Mouse (Mus musculus) forebrain, embryonic 12.5 days (tissue): ENCODE data around the gene Drc3. TPM values are rescaled to one million over a fixed set of nuclear protein-coding genes. Genes with fewer than 3 reads are reported as not detected.

Experiments
- ATAC-seq: fragments of 200-750 bp; cut with Nextera tagmentation; 2 replicates; pipeline ENCODE4 v1.8.0; 2017; ENCODE audit warnings: moderate TSS enrichment; ENCODE audit not compliant: low FRiP score
- H3K27ac ChIP-seq: fragments of 300-500 bp; sonication (generic); 2 replicates; pipeline ENCODE4 v1.5.1; 2016; ENCODE audit warnings: mild to moderate bottlenecking
- H3K27me3 ChIP-seq: fragments of 300-500 bp; sonication (generic); 2 replicates; pipeline ENCODE4 v1.6.1; 2016; ENCODE audit warnings: mild to moderate bottlenecking
- H3K36me3 ChIP-seq: fragments of 300-500 bp; sonication (generic); replicated peaks from 2 replicates; pipeline ENCODE4 v1.6.1; 2016; ENCODE audit warnings: mild to moderate bottlenecking
- H3K4me1 ChIP-seq: fragments of 300-500 bp; sonication (generic); 2 replicates; pipeline ENCODE4 v1.6.1; 2016
- H3K4me2 ChIP-seq: fragments of 300-500 bp; sonication (generic); 2 replicates; pipeline ENCODE4 v1.6.1; 2016; ENCODE audit warnings: mild to moderate bottlenecking, moderate library complexity
- H3K4me3 ChIP-seq: fragments of 300-500 bp; sonication (generic); replicated peaks from 2 replicates; pipeline ENCODE4 v1.5.1; 2016; ENCODE audit warnings: mild to moderate bottlenecking
- H3K9ac ChIP-seq: fragments of 300-500 bp; sonication (generic); 2 replicates; pipeline ENCODE4 v1.6.1; 2016; ENCODE audit warnings: mild to moderate bottlenecking
- H3K9me3 ChIP-seq: fragments of 300-500 bp; sonication (generic); 2 replicates; pipeline ENCODE4 v1.6.1; 2016
- WGBS: fragments of 180-500 bp; shearing (Covaris S2); methylation state at CpG from one replicate; pipeline ENCODE4 v1.1.7; 2016; 5-methylcytosine and 5-hydroxymethylcytosine counted together
- polyA plus RNA-seq: library from polyadenylated mRNA; unstranded; fragments of >200 nt; fragmentation: Nextera tagmentation; extraction: Ambion mirVana; gene quantifications from 2 replicates; pipeline ENCODE4 v1.2.1, GENCODE M21; 2016

Gene Drc3
- polyA plus RNA-seq, 1 experiment from 2014 or later: 3.0 TPM

- ATAC-seq: no peak
- no peaks in the 10 kb centered on the region for H3K9me3 ChIP-seq
- no peak overlapping the region for H3K27ac ChIP-seq
- no peak overlapping the region for H3K9ac ChIP-seq
- no peak overlapping the region for H3K4me3 ChIP-seq
- no peak overlapping the region for H3K4me2 ChIP-seq
- WGBS: 92% methylated on average over 4 of the region's 4 CpGs
- no peaks in the 10 kb centered on the region for H3K27me3 ChIP-seq
- no peaks in the 10 kb centered on the region for H3K36me3 ChIP-seq
- H3K4me1 ChIP-seq: no peaks in the 10 kb centered on the region
These were observed 7.3 kb upstream of the Drc3 start for GRCm38 (mm10) chr11:60345868-60346267.

DNA sequence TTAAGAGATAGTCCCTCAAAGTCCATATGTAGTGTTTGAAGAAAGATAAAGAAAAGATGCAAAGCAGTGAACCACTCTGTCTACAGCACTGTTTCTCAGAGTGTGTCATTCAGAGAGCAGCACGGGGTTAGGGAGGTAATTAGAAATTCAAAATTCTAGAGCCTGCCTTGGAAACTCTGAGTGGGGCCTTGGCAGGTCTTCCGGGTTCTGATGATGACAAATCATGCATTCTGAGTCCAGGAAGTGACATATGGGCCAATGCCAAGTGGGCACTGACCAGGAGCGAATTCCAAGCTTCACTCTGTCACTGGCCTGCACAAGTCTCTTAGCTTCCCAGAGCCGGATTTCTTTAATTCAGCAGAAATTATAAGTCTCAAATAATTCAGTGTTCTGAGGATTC, 6.6 kb upstream of the Drc3 start:
- H3K9ac ChIP-seq: no peak overlapping the region
- no peak overlapping the region for H3K4me3 ChIP-seq
- H3K4me1 ChIP-seq: peaks cover 4% of the 10 kb centered on the region
- no peak overlapping the region for H3K27ac ChIP-seq
- H3K36me3 ChIP-seq: no peaks in the 10 kb centered on the region
- H3K27me3 ChIP-seq: no peaks in the 10 kb centered on the region
- no peak overlapping the region for H3K4me2 ChIP-seq
- 78% methylated on average over 4 of the region's 4 CpGs for WGBS
- no peak for ATAC-seq
- no peaks in the 10 kb centered on the region for H3K9me3 ChIP-seq

DNA sequence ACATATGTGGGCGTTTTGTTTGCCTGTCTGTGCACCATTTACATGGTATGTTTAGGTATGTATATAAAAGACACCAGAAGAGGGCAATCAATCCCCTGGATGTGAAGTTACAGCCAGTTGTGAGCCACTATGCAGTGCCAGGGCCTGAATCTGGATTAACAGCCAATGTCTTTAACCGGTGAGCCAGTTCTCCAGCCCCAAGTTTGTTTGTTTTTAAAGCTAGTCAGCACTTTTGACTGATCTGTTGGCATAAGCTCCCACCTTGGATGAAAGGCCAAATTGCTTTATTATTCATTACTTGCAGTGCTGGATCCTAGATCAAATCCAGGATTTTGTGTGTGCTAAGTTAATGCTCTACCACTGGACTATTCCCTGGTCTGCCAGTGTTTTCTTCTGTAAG, 1.7 kb upstream of the Drc3 start:
- Histone ChIP-seq H3K27me3 (no peaks in the 10 kb centered on the region), H3K9me3 (no peaks in the 10 kb centered on the region), H3K4me1 (peaks cover 20% of the 10 kb centered on the region), H3K4me3 (peak overlapping the region; percentile 78; the same call in 1 of the 2 replicates), H3K36me3 (no peaks in the 10 kb centered on the region), H3K9ac (peak overlapping the region; percentile 69; the same call in 1 of the 2 replicates), H3K4me2 (peak overlapping the region; percentile 93), H3K27ac (no peak overlapping the region)
- ATAC-seq: no peak
- WGBS: 59% methylated on average over 2 of the region's 2 CpGs

DNA sequence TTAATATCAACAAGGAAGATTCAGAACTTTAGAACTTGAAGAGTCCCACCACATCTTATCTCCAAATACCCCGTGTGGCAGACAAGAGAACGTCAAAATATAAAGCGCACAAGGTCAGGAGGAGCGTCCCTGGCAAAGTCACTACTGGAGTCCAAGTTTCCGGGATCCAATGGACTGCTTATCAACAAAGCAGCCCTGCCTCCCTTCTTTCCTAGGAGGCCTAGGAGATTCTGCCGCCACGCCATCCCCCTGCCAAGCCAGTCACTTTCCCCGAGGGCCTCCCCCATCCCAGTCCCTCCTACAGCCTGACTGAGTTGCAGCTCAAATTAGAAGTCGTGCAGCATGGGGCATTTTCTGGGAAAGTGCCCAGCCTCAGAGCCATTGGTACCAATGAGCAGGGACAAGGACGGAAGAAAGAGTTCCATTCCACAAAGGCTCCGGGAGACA, 1.2 kb upstream of the Drc3 start:
- Histone ChIP-seq H3K27ac (no peak overlapping the region), H3K4me3 (peak overlapping the region; percentile 78), H3K4me1 (peaks cover 20% of the 10 kb centered on the region), H3K36me3 (no peaks in the 10 kb centered on the region), H3K9me3 (no peaks in the 10 kb centered on the region), H3K27me3 (no peaks in the 10 kb centered on the region), H3K9ac (peak overlapping the region; percentile 69), H3K4me2 (peak overlapping the region; percentile 93)
- no peak for ATAC-seq
- WGBS: 28% methylated on average over 11 of the region's 11 CpGs

DNA sequence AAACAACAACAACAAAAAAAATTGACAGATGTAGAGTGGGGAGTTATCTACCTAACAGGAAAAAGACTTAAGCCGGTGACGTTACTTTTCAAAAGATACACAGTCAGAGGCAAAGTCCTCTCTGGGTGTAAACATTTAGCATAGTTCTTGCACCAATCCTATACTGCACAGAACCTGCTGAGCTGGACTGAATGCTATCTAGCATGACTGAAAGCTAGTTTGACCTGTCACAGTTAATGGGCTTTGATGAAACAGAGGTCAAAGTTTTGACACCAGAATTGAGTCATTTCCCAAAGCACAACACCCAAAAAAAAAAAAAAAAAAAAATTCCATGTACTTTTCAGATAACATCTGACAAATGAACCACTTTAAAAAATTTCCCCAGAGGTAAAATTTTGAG, 2.8 kb downstream of the Drc3 start:
- 88% methylated on average over 2 of the region's 2 CpGs for WGBS
- Histone ChIP-seq H3K27ac (no peak overlapping the region), H3K27me3 (no peaks in the 10 kb centered on the region), H3K9me3 (no peaks in the 10 kb centered on the region), H3K9ac (no peak overlapping the region), H3K4me3 (no peak overlapping the region), H3K36me3 (no peaks in the 10 kb centered on the region), H3K4me2 (no peak overlapping the region), H3K4me1 (peaks cover 20% of the 10 kb centered on the region)
- no peak for ATAC-seq

- Histone ChIP-seq H3K4me2 (no peak overlapping the region), H3K4me1 (peaks cover 11% of the 10 kb centered on the region), H3K27me3 (no peaks in the 10 kb centered on the region), H3K9me3 (no peaks in the 10 kb centered on the region), H3K36me3 (no peaks in the 10 kb centered on the region), H3K27ac (no peak overlapping the region), H3K4me3 (no peak overlapping the region), H3K9ac (no peak overlapping the region)
- WGBS: 33% methylated on average over 1 of the region's 1 CpGs
- ATAC-seq: no peak
These were observed 4.0 kb downstream of the Drc3 start for GRCm38 (mm10) chr11:60357116-60357515.

GRCm38 (mm10) chr11:60358548-60358947, 5.4 kb downstream of the Drc3 start:
- H3K9ac ChIP-seq: no peak overlapping the region
- no peak overlapping the region for H3K27ac ChIP-seq
- H3K27me3 ChIP-seq: no peaks in the 10 kb centered on the region
- no peak for ATAC-seq
- WGBS: 81% methylated on average over 7 of the region's 7 CpGs
- H3K4me1 ChIP-seq: peaks cover 5% of the 10 kb centered on the region; the same call in 1 of the 2 replicates
- no peak overlapping the region for H3K4me3 ChIP-seq
- H3K4me2 ChIP-seq: no peak overlapping the region
- no peaks in the 10 kb centered on the region for H3K36me3 ChIP-seq
- no peaks in the 10 kb centered on the region for H3K9me3 ChIP-seq

DNA sequence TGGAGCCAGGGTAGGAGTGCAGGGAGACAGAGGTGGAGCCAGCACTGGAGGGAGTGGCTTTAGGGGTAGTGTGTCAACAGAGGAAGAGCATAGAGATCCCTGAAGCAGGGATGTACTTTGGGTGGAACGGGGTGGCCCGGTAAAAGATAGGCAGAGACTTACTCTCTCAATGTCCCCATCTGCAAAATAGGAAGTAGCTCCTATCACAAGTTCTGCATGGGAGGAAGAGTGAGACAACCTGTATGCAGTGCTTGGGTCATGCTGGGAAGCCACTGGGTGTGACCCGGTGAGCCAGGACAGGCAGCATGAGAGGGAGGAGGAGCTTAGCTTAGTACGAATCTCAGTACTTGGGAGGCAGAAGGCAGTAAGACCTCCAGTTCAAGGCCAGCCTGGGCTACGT, 6.0 kb downstream of the Drc3 start:
- H3K9me3 ChIP-seq: no peaks in the 10 kb centered on the region
- H3K27me3 ChIP-seq: no peaks in the 10 kb centered on the region
- no peaks in the 10 kb centered on the region for H3K36me3 ChIP-seq
- H3K27ac ChIP-seq: no peak overlapping the region
- H3K4me2 ChIP-seq: no peak overlapping the region
- WGBS: 74% methylated on average over 5 of the region's 5 CpGs
- H3K9ac ChIP-seq: no peak overlapping the region
- no peak for ATAC-seq
- H3K4me1 ChIP-seq: no peaks in the 10 kb centered on the region
- H3K4me3 ChIP-seq: no peak overlapping the region

DNA sequence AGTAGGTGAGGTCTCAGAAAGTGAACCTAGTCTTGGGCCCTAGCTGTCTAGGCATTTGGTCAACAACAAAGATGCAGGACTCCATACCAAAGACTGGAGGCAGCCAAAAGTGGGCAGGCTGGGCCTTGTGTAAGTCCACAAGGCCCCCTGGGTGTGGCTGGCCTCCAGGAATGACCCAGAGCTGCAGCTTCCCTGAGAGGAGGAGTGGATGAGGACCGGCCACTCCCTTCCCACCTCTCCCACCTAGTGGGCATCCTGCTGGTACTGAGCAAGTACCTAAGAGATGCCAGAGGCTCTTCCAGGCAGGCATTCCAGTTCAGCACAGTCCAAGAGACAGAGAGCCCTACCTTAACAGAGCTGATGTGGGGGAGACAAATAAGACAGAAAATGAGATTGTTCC, 6.8 kb downstream of the Drc3 start:
- Histone ChIP-seq H3K4me3 (no peak overlapping the region), H3K27me3 (no peaks in the 10 kb centered on the region), H3K9ac (no peak overlapping the region), H3K27ac (no peak overlapping the region), H3K9me3 (no peaks in the 10 kb centered on the region), H3K4me2 (no peak overlapping the region), H3K36me3 (no peaks in the 10 kb centered on the region), H3K4me1 (no peaks in the 10 kb centered on the region)
- 81% methylated on average over 1 of the region's 1 CpGs for WGBS
- ATAC-seq: no peak

- Histone ChIP-seq H3K27ac (no peak overlapping the region), H3K27me3 (no peaks in the 10 kb centered on the region), H3K9me3 (no peaks in the 10 kb centered on the region), H3K4me2 (no peak overlapping the region), H3K4me3 (no peak overlapping the region), H3K36me3 (no peaks in the 10 kb centered on the region), H3K4me1 (no peaks in the 10 kb centered on the region), H3K9ac (no peak overlapping the region)
- WGBS: 81% methylated on average over 5 of the region's 5 CpGs
- ATAC-seq: no peak
These were observed 7.6 kb downstream of the Drc3 start for GRCm38 (mm10) chr11:60360631-60361201.

GRCm38 (mm10) chr11:60366239-60367019, 13.3 kb downstream of the Drc3 start:
- Histone ChIP-seq H3K9ac (no peak overlapping the region), H3K4me2 (no peak overlapping the region), H3K36me3 (no peaks in the 10 kb centered on the region), H3K27me3 (0 out of 2 replicates have a peak, but pooled peaks cover 3% of the 10 kb centered on the region), H3K27ac (0 out of 2 replicates have a peak overlapping the region, but pooled peaks have one; percentile 13), H3K4me3 (no peak overlapping the region), H3K4me1 (peaks cover 9% of the 10 kb centered on the region; the same call in 1 of the 2 replicates), H3K9me3 (no peaks in the 10 kb centered on the region)
- no peak for ATAC-seq
- 48% methylated on average over 16 of the region's 16 CpGs for WGBS

- no peak for ATAC-seq
- no peaks in the 10 kb centered on the region for H3K9me3 ChIP-seq
- no peak overlapping the region for H3K9ac ChIP-seq
- no peaks in the 10 kb centered on the region for H3K36me3 ChIP-seq
- no peak overlapping the region for H3K4me2 ChIP-seq
- peaks cover 9% of the 10 kb centered on the region; the same call in 1 of the 2 replicates for H3K4me1 ChIP-seq
- 86% methylated on average over 3 of the region's 3 CpGs for WGBS
- no peak overlapping the region for H3K4me3 ChIP-seq
- 0 out of 2 replicates have a peak, but pooled peaks cover 3% of the 10 kb centered on the region for H3K27me3 ChIP-seq
- no peak overlapping the region for H3K27ac ChIP-seq
These were observed 14.1 kb downstream of the Drc3 start for GRCm38 (mm10) chr11:60367256-60367655.

DNA sequence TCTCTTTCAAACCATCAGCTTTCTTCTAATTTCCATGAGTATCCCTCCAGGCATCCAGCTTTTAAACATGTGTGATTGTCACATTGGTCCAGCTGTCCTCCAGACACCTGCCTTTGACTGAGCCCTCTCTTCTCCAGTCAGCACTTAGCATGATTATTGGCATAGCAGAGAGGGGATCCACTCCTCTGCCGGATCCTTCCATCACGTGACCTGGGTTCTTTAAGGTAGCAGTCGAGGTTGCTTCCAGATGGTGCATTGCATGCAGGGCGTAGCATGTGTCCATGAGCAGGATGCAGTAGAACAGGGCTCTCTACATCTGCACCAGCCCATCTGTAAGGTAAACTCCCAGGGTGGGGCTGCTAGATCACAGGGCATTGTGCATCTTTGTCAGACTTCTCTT, 15.8 kb downstream of the Drc3 start:
- no peak overlapping the region for H3K4me2 ChIP-seq
- WGBS: 85% methylated on average over 4 of the region's 4 CpGs
- ATAC-seq: no peak
- H3K27ac ChIP-seq: no peak overlapping the region
- no peaks in the 10 kb centered on the region for H3K9me3 ChIP-seq
- H3K4me1 ChIP-seq: peaks cover 9% of the 10 kb centered on the region; the same call in 1 of the 2 replicates
- H3K4me3 ChIP-seq: no peak overlapping the region
- H3K36me3 ChIP-seq: no peaks in the 10 kb centered on the region
- H3K9ac ChIP-seq: no peak overlapping the region
- H3K27me3 ChIP-seq: 0 out of 2 replicates have a peak, but pooled peaks cover 3% of the 10 kb centered on the region
